Mouse (Mus musculus) CH12.LX (cell line): ENCODE data around the gene Ndst2. TPM values are rescaled to one million over a fixed set of nuclear protein-coding genes. Genes with fewer than 3 reads are reported as not detected.

Experiments used
- DNase-seq: peaks from one replicate; pipeline ENCODE4 v3.0.0-alpha.2; 2013; ENCODE audit errors: extremely low read depth
- H3K27ac ChIP-seq: 2 replicates; pipeline ENCODE4 v1.5.1; 2012; ENCODE audit warnings: low read depth, mild to moderate bottlenecking, control low read depth, moderate library complexity; ENCODE audit not compliant: insufficient read depth
- H3K27me3 ChIP-seq: replicated peaks from 2 replicates; pipeline ENCODE3; 2012; ENCODE audit warnings: inconsistent platforms
- H3K36me3 ChIP-seq, 2 experiments: replicated peaks in 1 of 2; 2 replicates each; pipeline versions ENCODE3 to v1.6.1; 2012; ENCODE audit warnings: inconsistent platforms in 1 of 2, low read length in 1 of 2, mild to moderate bottlenecking in 1 of 2, mixed read lengths in 1 of 2, moderate library complexity in 1 of 2; ENCODE audit not compliant: control insufficient read depth in 1 of 2, insufficient read depth in 1 of 2
- H3K4me1 ChIP-seq, 2 experiments: 2 replicates each; pipeline ENCODE4 v1.6.1; 2012; ENCODE audit warnings: inconsistent platforms in 1 of 2, moderate library complexity in 1 of 2; ENCODE audit not compliant: insufficient read depth in 2 of 2, control insufficient read depth in 1 of 2
- H3K4me2 ChIP-seq: 2 replicates; pipeline ENCODE4 v1.6.1; 2012; ENCODE audit warnings: low read depth, mild to moderate bottlenecking, control low read depth; ENCODE audit not compliant: poor library complexity, insufficient read depth, severe bottlenecking
- H3K4me3 ChIP-seq, 3 experiments: fragments of 150-350 bp in 1 of 3; sonication (generic) in 1 of 3; replicated peaks in 1 of 3; 2 replicates each; pipeline versions ENCODE3 to v1.5.1; 2011 to 2012; ENCODE audit warnings: low read depth in 2 of 3, low read length in 2 of 3, mild to moderate bottlenecking in 2 of 3, moderate library complexity in 2 of 3, control low read depth in 1 of 3, improper control_type of control experiment in 1 of 3, inconsistent platforms in 1 of 3, mixed read lengths in 1 of 3; ENCODE audit not compliant: poor library complexity in 1 of 3
- H3K79me2 ChIP-seq: replicated peaks from 2 replicates; pipeline ENCODE4 v1.6.1; 2012; ENCODE audit warnings: mild to moderate bottlenecking, moderate library complexity; ENCODE audit not compliant: control insufficient read depth, poor library complexity, insufficient read depth, severe bottlenecking; ENCODE audit errors: extremely low read depth
- H3K9ac ChIP-seq: 2 replicates; pipeline ENCODE4 v1.6.1; 2012; ENCODE audit warnings: low read depth, mild to moderate bottlenecking, control low read depth, moderate library complexity; ENCODE audit not compliant: insufficient read depth
- H3K9me3 ChIP-seq: replicated peaks from 2 replicates; pipeline ENCODE3; 2012; ENCODE audit warnings: low read length, inconsistent platforms, mixed read lengths
- BHLHE40 ChIP-seq: IDR thresholded peaks from 2 replicates; pipeline ENCODE4 v1.6.1; 2011; ENCODE audit warnings: mild to moderate bottlenecking, low read depth, low read length, improper control_type of control experiment
- CHD1 ChIP-seq: IDR thresholded peaks from 2 replicates; pipeline ENCODE4 v1.6.1; 2012; ENCODE audit warnings: low read depth, low read length, improper control_type of control experiment, inconsistent platforms
- E2F4 ChIP-seq: IDR thresholded peaks from 2 replicates; pipeline ENCODE4 v1.6.1; 2011; ENCODE audit warnings: low read depth, low read length, improper control_type of control experiment; ENCODE audit not compliant: insufficient replicate concordance
- ELF1 ChIP-seq: IDR thresholded peaks from 2 replicates; pipeline ENCODE4 v1.6.1; 2014; ENCODE audit warnings: low read depth, mild to moderate bottlenecking, inconsistent platforms, low read length, improper control_type of control experiment
- ETS1 ChIP-seq: conservative IDR thresholded peaks from 2 replicates; pipeline ENCODE4 v1.6.1; 2012; ENCODE audit warnings: low read depth, mild to moderate bottlenecking, inconsistent platforms, low read length, improper control_type of control experiment, moderate library complexity
- GABPA ChIP-seq: IDR thresholded peaks from 2 replicates; pipeline ENCODE4 v1.6.1; 2012; ENCODE audit warnings: low read depth, low read length, improper control_type of control experiment, inconsistent platforms; ENCODE audit not compliant: insufficient replicate concordance
- IRF4 ChIP-seq: IDR thresholded peaks from 2 replicates; pipeline ENCODE4 v1.6.1; 2014; ENCODE audit warnings: low read depth, mild to moderate bottlenecking, inconsistent platforms, low read length, improper control_type of control experiment
- JUN ChIP-seq: IDR thresholded peaks from 2 replicates; pipeline ENCODE4 v1.6.1; 2011; ENCODE audit warnings: low read depth, mild to moderate bottlenecking, low read length, improper control_type of control experiment, moderate library complexity; ENCODE audit not compliant: insufficient read depth
- JUND ChIP-seq: conservative IDR thresholded peaks from 2 replicates; pipeline ENCODE4 v1.6.1; 2011; ENCODE audit warnings: low read depth, low read length, improper control_type of control experiment
- MAFK ChIP-seq: IDR thresholded peaks from 2 replicates; pipeline ENCODE4 v1.6.1; 2011; ENCODE audit warnings: low read length, improper control_type of control experiment; ENCODE audit not compliant: insufficient replicate concordance
- MAZ ChIP-seq: IDR thresholded peaks from 2 replicates; pipeline ENCODE4 v1.6.1; 2012; ENCODE audit warnings: low read depth, mild to moderate bottlenecking, inconsistent platforms, low read length, improper control_type of control experiment, moderate library complexity
- MEF2A ChIP-seq: IDR thresholded peaks from 2 replicates; pipeline ENCODE4 v1.6.1; 2014; ENCODE audit warnings: low read depth, mild to moderate bottlenecking, inconsistent platforms, low read length, improper control_type of control experiment, borderline replicate concordance
- MXI1 ChIP-seq: IDR thresholded peaks from 2 replicates; pipeline ENCODE4 v1.6.1; 2011; ENCODE audit warnings: mild to moderate bottlenecking, low read depth, low read length, improper control_type of control experiment
- NRF1 ChIP-seq: IDR thresholded peaks from 2 replicates; pipeline ENCODE4 v1.6.1; 2014; ENCODE audit warnings: low read depth, mild to moderate bottlenecking, inconsistent platforms, low read length, improper control_type of control experiment, moderate library complexity
- PAX5 ChIP-seq: IDR thresholded peaks from 2 replicates; pipeline ENCODE4 v1.6.1; 2012; ENCODE audit warnings: low read length, inconsistent platforms, mixed read lengths
- POLR2A ChIP-seq: IDR thresholded peaks from 2 replicates; pipeline ENCODE4 v1.6.1; 2011; ENCODE audit warnings: low read depth, mild to moderate bottlenecking, improper control_type of control experiment, low read length
- TBP ChIP-seq: conservative IDR thresholded peaks from 2 replicates; pipeline ENCODE4 v1.6.1; 2011; ENCODE audit warnings: low read depth, low read length, improper control_type of control experiment
- UBTF ChIP-seq: IDR thresholded peaks from 2 replicates; pipeline ENCODE4 v1.6.1; 2012; ENCODE audit warnings: low read depth, mild to moderate bottlenecking, inconsistent platforms, low read length, improper control_type of control experiment, moderate library complexity
- USF1 ChIP-seq: IDR thresholded peaks from 2 replicates; pipeline ENCODE4 v1.6.1; 2014; ENCODE audit warnings: low read depth, mild to moderate bottlenecking, inconsistent platforms, low read length, improper control_type of control experiment
- USF2 ChIP-seq: conservative IDR thresholded peaks from 2 replicates; pipeline ENCODE4 v1.6.1; 2011; ENCODE audit warnings: low read depth, low read length, improper control_type of control experiment
- ZC3H11A ChIP-seq: IDR thresholded peaks from 2 replicates; pipeline ENCODE4 v1.6.1; 2012; ENCODE audit warnings: low read depth, mild to moderate bottlenecking, inconsistent platforms, low read length, improper control_type of control experiment
- dilution Hi-C: fragments of 300-500 bp; cut with MboI; formaldehyde crosslinking; loops from 2 replicates; pipeline ENCODE4 v1.14.3; 2020; ENCODE audit warnings: low sequenced_read_pairs; ENCODE audit not compliant: extremely low pct_unique_long_range_greater_than_20kb, extremely low pct_ligation_motif_present
- in situ Hi-C: fragments of 300-500 bp; cut with MboI; formaldehyde crosslinking; loops from 3 replicates; pipeline ENCODE4 v1.14.3; 2019; ENCODE audit warnings: low sequenced_read_pairs, low pct_ligation_motif_present, low pct_unique_long_range_greater_than_20kb, mixed read lengths
- polyA plus RNA-seq: library from polyadenylated mRNA; unstranded; fragments of >175 nt; gene quantifications from 2 replicates; pipeline ENCODE4 v1.2.1, GENCODE M21; 2012; ENCODE audit warnings: low read depth; ENCODE audit not compliant: insufficient read length
- total RNA-seq, 2 experiments: library from RNA; depleted of rRNA; stranded (reverse); fragments of 300-350 nt in 1 of 2; fragments of >200 nt in 1 of 2; gene quantifications; 2 replicates each; pipeline ENCODE4 v1.2.3; 2012 to 2014

The Ndst2 gene
- total and polyA plus RNA-seq, 3 experiments: 11.4 to 18.0 (median 17.8) TPM

DNA sequence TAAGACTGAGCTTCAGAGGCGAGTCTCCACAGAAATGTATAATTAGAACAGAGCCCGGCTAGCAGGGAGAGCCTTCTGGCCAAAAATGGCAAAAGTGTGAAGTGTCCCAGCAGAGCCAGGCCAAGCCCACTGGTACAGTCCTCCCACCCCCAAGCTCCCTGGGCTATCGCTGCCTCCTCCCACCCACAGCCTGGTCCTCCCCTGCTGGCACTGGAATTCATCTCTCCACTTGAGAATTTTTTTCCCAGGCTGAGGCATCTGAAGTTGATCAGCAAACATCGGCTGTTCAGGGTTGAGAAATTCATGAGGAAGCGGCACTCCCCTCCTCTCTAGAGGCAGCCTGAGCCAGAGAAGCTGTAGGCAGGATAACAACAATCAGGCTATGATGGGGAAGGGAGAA lies 34.2 kb upstream of the Ndst2 start:
- Histone ChIP-seq H3K79me2 (no peaks in the 10 kb centered on the region), H3K9ac (no peak overlapping the region), H3K27me3 (no peaks in the 10 kb centered on the region), H3K4me2 (no peak overlapping the region), H3K4me1 (peaks cover 0 to 7% of the 10 kb centered on the region in 2 experiments; a peak in 2 of 4 replicates), H3K4me3 (no peak overlapping the region), H3K27ac (no peak overlapping the region), H3K9me3 (no peaks in the 10 kb centered on the region), H3K36me3 (peaks cover 35 to 91% of the 10 kb centered on the region in 2 experiments)
- no peak for DNase-seq
- in situ Hi-C loops (no loop called here), dilution Hi-C loops (no loop called here)
- no peak for TF ChIP-seq PAX5
- no peak for TF ChIP-seq E2F4
- TF ChIP-seq GABPA: no peak
- TF ChIP-seq ELF1: no peak
- TF ChIP-seq MXI1: no peak
- no peak for TF ChIP-seq JUND
- TF ChIP-seq BHLHE40: no peak
- TF ChIP-seq TBP: no peak
- no peak for TF ChIP-seq NRF1
- no peak for TF ChIP-seq JUN
- no peak for TF ChIP-seq MAZ
- no peak for TF ChIP-seq USF2
- TF ChIP-seq USF1: no peak
- TF ChIP-seq MAFK: no peak

DNA sequence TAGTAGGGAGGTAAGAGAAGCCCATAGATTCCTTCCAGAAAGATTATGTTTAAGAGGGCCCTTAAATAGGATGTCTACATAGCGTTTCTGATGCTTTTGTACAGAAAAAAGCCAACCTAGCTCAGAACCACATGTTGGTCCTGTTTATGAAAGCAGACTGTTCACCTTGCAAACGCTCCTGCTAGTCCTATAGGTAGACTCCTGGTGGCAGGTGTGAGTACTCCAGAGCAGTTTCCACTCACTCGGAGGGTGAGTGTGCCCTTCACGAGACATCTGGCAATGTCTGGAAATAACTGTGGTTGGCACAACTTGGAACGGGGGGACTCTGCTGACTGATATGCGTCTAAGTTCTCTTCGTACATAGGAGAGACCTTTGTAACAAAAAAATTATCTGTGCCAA lies 33.6 kb upstream of the Ndst2 start:
- Histone ChIP-seq H3K79me2 (no peaks in the 10 kb centered on the region), H3K9ac (no peak overlapping the region), H3K4me2 (no peak overlapping the region), H3K4me3 (no peak overlapping the region), H3K4me1 (peaks cover 0 to 3% of the 10 kb centered on the region in 2 experiments; a peak in 2 of 4 replicates), H3K36me3 (peaks cover 40 to 91% of the 10 kb centered on the region in 2 experiments), H3K27me3 (no peaks in the 10 kb centered on the region), H3K9me3 (no peaks in the 10 kb centered on the region), H3K27ac (no peak overlapping the region)
- no peak for TF ChIP-seq NRF1
- TF ChIP-seq GABPA: no peak
- no peak for TF ChIP-seq TBP
- no peak for TF ChIP-seq E2F4
- no peak for TF ChIP-seq JUND
- no peak for TF ChIP-seq ZC3H11A
- TF ChIP-seq ETS1: no peak
- TF ChIP-seq CHD1: no peak
- no peak for TF ChIP-seq USF1
- TF ChIP-seq BHLHE40: no peak
- no peak for TF ChIP-seq MXI1
- TF ChIP-seq MAZ: no peak
- TF ChIP-seq UBTF: no peak
- no peak for TF ChIP-seq POLR2A
- TF ChIP-seq IRF4: no peak
- TF ChIP-seq MEF2A: no peak
- in situ Hi-C loops: no loop called here
- no peak for DNase-seq
- dilution Hi-C loops: no loop called here
